Mouse (Mus musculus) heart, postnatal 0 days (tissue): ENCODE data around the gene Hoxb5.

Source experiments
- CTCF ChIP-seq: IDR thresholded peaks from 2 replicates; pipeline ENCODE4 v1.5.1; 2016; ENCODE audit warnings: antibody characterized with exemption, control low read depth, low read depth
- EP300 ChIP-seq: IDR thresholded peaks from 2 replicates; pipeline ENCODE4 v1.6.1; 2016; ENCODE audit warnings: antibody characterized with exemption, low read depth

GRCm38 (mm10) chr11:96300354-96301063, 2.6 kb upstream of the Hoxb5 start:
- TF ChIP-seq CTCF (no peak), EP300 (no peak)
